Mouse (Mus musculus): ENCODE measurements around the gene Erv3. TPM values are rescaled to one million over a fixed set of nuclear protein-coding genes. Genes with fewer than 3 reads are reported as not detected.

Erv3 gene
- total and polyA plus RNA-seq, 3 experiments: not detected

DNA sequence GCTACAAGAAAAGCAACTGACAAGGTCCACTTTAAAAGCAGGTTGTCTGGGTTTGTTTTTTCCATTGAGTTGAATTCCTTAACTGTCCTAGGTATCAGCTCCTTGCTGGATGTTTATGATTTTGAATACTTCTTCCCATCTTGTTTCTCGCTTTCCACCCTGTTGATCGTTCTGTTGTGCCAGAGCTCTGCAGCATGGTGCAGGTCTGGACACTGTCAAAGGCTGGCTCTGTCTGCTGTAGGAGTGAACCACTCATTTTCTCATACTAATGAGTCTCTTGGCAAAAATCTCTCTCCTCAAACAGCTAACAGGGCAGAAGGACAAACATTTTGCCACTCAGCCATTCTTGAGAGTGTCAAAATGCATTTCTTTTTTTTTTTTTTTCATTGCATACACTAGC is 35.6 kb upstream of the Erv3 start:
- H3K9ac ChIP-seq (ENCODE audit: insufficient read depth, low read depth): no peak overlapping the region
- TF ChIP-seq CHD2 (IDR thresholded peaks at IDR 0.05; ENCODE audit: low read length) (no peak), USF2 (conservative IDR thresholded peaks at IDR 0.05; ENCODE audit: low read depth, low read length) (no peak), EP300 (IDR thresholded peaks at IDR 0.05; ENCODE audit: low read length) (no peak), PAX5 (IDR thresholded peaks at IDR 0.05; ENCODE audit: low read length) (no peak)
- no peaks in the 10 kb centered on the region for H3K9me3 ChIP-seq (replicated peaks; ENCODE audit: low read length)
- in situ Hi-C loops (cut with MboI; ENCODE audit: low pct_ligation_motif_present, low pct_unique_long_range_greater_than_20kb, low sequenced_read_pairs) (no loop called here), dilution Hi-C loops (cut with MboI; ENCODE audit: extremely low pct_ligation_motif_present, extremely low pct_unique_long_range_greater_than_20kb, low sequenced_read_pairs) (no loop called here)
- H3K27me3 ChIP-seq (replicated peaks): peaks cover 2% of the 10 kb centered on the region
- no peaks in the 10 kb centered on the region for H3K79me2 ChIP-seq (replicated peaks; ENCODE audit: control insufficient read depth, extremely low read depth, insufficient read depth, poor library complexity, severe bottlenecking)
- no peak for DNase-seq (ENCODE audit: extremely low read depth)
- no peak overlapping the region for H3K4me2 ChIP-seq (ENCODE audit: insufficient read depth, low read depth, poor library complexity, severe bottlenecking)
- H3K27ac ChIP-seq (ENCODE audit: insufficient read depth, low read depth): no peak overlapping the region
- H3K4me3 ChIP-seq (replicated peaks in 1 of 3; ENCODE audit: low read depth in 2 of 3, low read length in 2 of 3, poor library complexity in 1 of 3): no peak overlapping the region
- no peaks in the 10 kb centered on the region for H3K36me3 ChIP-seq (replicated peaks in 1 of 2; ENCODE audit: control insufficient read depth in 1 of 2, insufficient read depth in 1 of 2, low read length in 1 of 2)
- H3K4me1 ChIP-seq (ENCODE audit: control insufficient read depth in 1 of 2, insufficient read depth in 2 of 2): no peaks in the 10 kb centered on the region

GRCm38 (mm10) chr2:131892534-131892933 is 33.0 kb upstream of the Erv3 start:
- Histone ChIP-seq H3K4me2 (ENCODE audit: insufficient read depth, low read depth, poor library complexity, severe bottlenecking) (no peak overlapping the region), H3K4me1 (ENCODE audit: control insufficient read depth in 1 of 2, insufficient read depth in 2 of 2) (peaks cover 6% of the 10 kb centered on the region in 2 experiments), H3K9ac (ENCODE audit: insufficient read depth, low read depth) (no peak overlapping the region), H3K9me3 (replicated peaks; ENCODE audit: low read length) (no peaks in the 10 kb centered on the region), H3K79me2 (replicated peaks; ENCODE audit: control insufficient read depth, extremely low read depth, insufficient read depth, poor library complexity, severe bottlenecking) (no peaks in the 10 kb centered on the region), H3K4me3 (replicated peaks in 1 of 3; ENCODE audit: low read depth in 2 of 3, low read length in 2 of 3, poor library complexity in 1 of 3) (no peak overlapping the region), H3K27ac (ENCODE audit: insufficient read depth, low read depth) (no peak overlapping the region), H3K36me3 (replicated peaks in 1 of 2; ENCODE audit: control insufficient read depth in 1 of 2, insufficient read depth in 1 of 2, low read length in 1 of 2) (no peaks in the 10 kb centered on the region), H3K27me3 (replicated peaks) (peaks cover 2% of the 10 kb centered on the region)
- TF ChIP-seq HCFC1 (IDR thresholded peaks at IDR 0.05; ENCODE audit: low read depth, low read length): no peak
- no peak for TF ChIP-seq NRF1 (IDR thresholded peaks at IDR 0.05; ENCODE audit: low read depth, low read length)
- no peak for TF ChIP-seq BHLHE40 (IDR thresholded peaks at IDR 0.05; ENCODE audit: low read depth, low read length)
- TF ChIP-seq RAD21 (IDR thresholded peaks at IDR 0.05; ENCODE audit: low read depth, low read length): no peak
- dilution Hi-C loops (cut with MboI; ENCODE audit: extremely low pct_ligation_motif_present, extremely low pct_unique_long_range_greater_than_20kb, low sequenced_read_pairs) (no loop called here), in situ Hi-C loops (cut with MboI; ENCODE audit: low pct_ligation_motif_present, low pct_unique_long_range_greater_than_20kb, low sequenced_read_pairs) (no loop called here)
- no peak for DNase-seq (ENCODE audit: extremely low read depth)

DNA sequence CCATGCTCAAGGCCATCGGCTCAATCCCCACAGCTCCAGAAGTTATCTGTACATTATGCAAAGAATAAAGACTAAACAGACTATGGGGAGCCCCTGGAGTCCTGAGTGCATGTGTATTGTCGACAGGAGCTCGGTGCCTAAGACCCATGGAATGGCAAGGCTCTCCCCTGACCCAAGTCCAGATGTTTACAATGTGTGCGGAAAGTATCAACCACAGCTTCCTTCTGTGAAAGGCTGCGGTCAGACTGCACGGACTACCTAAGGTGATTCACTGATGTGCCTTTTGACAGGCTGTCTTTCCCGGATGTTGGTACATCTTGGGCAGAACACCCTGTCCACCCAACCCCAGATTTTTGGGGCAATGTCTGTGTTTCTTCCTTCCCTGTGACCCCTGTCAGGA is 28.7 kb upstream of the Erv3 start:
- Histone ChIP-seq H3K9ac (ENCODE audit: insufficient read depth, low read depth) (no peak overlapping the region), H3K4me1 (ENCODE audit: control insufficient read depth in 1 of 2, insufficient read depth in 2 of 2) (peaks cover 6% of the 10 kb centered on the region in 2 experiments), H3K9me3 (replicated peaks; ENCODE audit: low read length) (no peaks in the 10 kb centered on the region), H3K79me2 (replicated peaks; ENCODE audit: control insufficient read depth, extremely low read depth, insufficient read depth, poor library complexity, severe bottlenecking) (no peaks in the 10 kb centered on the region), H3K27me3 (replicated peaks) (peaks cover 2% of the 10 kb centered on the region), H3K4me3 (replicated peaks in 1 of 3; ENCODE audit: low read depth in 2 of 3, low read length in 2 of 3, poor library complexity in 1 of 3) (no peak overlapping the region), H3K27ac (ENCODE audit: insufficient read depth, low read depth) (no peak overlapping the region), H3K36me3 (replicated peaks in 1 of 2; ENCODE audit: control insufficient read depth in 1 of 2, insufficient read depth in 1 of 2, low read length in 1 of 2) (no peaks in the 10 kb centered on the region), H3K4me2 (ENCODE audit: insufficient read depth, low read depth, poor library complexity, severe bottlenecking) (no peak overlapping the region)
- dilution Hi-C loops (cut with MboI; ENCODE audit: extremely low pct_ligation_motif_present, extremely low pct_unique_long_range_greater_than_20kb, low sequenced_read_pairs): no loop called here
- in situ Hi-C loops (cut with MboI; ENCODE audit: low pct_ligation_motif_present, low pct_unique_long_range_greater_than_20kb, low sequenced_read_pairs): no loop called here
- DNase-seq (ENCODE audit: extremely low read depth): peak; percentile 32
- TF ChIP-seq BHLHE40 (IDR thresholded peaks at IDR 0.05; ENCODE audit: low read depth, low read length) (peak; percentile 68; the same call in 1 of the 2 replicates), POLR2AphosphoS2 (IDR thresholded peaks at IDR 0.05; ENCODE audit: low read depth, low read length) (no peak), EP300 (IDR thresholded peaks at IDR 0.05; ENCODE audit: low read length) (peak; percentile 72), TCF12 (IDR thresholded peaks at IDR 0.05; ENCODE audit: low read depth, low read length) (0 out of 2 replicates have a peak, but pooled peaks have one; percentile 31)
